Mouse (Mus musculus): ENCODE measurements around the gene Usp43. TPM values are rescaled to one million over a fixed set of nuclear protein-coding genes. Genes with fewer than 3 reads are reported as not detected.

Usp43 gene
- polyA plus RNA-seq, 1 experiment from 2014 or later, result 1.9 TPM

GRCm38 (mm10) chr11:67911074-67911473 lies 10.9 kb downstream of the Usp43 start:
- no peaks in the 10 kb centered on the region for H3K9me3 ChIP-seq (ENCODE audit: low read length)
- H3K27me3 ChIP-seq (ENCODE audit: insufficient read depth, low read length), result no peaks in the 10 kb centered on the region
- no peak overlapping the region for H3K9ac ChIP-seq (replicated peaks; ENCODE audit: low read length)
- 80% methylated on average over 5 of the region's 5 CpGs for WGBS
- no peak overlapping the region for H3K27ac ChIP-seq (ENCODE audit: low read length)
- H3K4me1 ChIP-seq (ENCODE audit: insufficient read depth, low read length), result no peaks in the 10 kb centered on the region
- no peak overlapping the region for H3K4me3 ChIP-seq (ENCODE audit: low read length)
- no peak overlapping the region for H3K4me2 ChIP-seq (replicated peaks; ENCODE audit: low read depth, low read length)
- ATAC-seq (ENCODE audit: low FRiP score, low TSS enrichment), result no peak
- H3K36me3 ChIP-seq (ENCODE audit: insufficient read depth, low read length), result no peaks in the 10 kb centered on the region

DNA sequence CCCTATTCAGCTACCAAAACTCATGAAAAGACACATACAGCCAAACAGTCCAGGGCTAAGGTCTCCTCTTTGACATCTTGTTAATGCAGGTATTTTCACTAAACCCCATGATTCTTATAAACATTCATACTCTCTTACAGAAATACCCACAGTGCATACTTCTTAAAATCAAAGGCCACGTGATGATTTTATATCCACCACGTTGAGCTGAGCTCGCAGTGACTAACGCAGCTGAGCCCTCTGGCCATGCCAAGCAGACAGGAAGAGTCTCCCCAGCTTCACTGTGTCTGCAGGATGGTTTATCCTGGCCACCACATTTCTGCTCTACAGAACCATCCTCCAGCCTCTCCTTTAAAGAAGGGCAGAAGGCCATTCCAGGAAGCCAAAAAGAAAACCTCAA lies 18.2 kb downstream of the Usp43 start:
- Histone ChIP-seq H3K9me3 (ENCODE audit: low read length) (no peaks in the 10 kb centered on the region), H3K9ac (replicated peaks; ENCODE audit: low read length) (no peak overlapping the region), H3K27ac (ENCODE audit: low read length) (no peak overlapping the region), H3K4me3 (ENCODE audit: low read length) (no peak overlapping the region), H3K4me1 (ENCODE audit: insufficient read depth, low read length) (no peaks in the 10 kb centered on the region), H3K4me2 (replicated peaks; ENCODE audit: low read depth, low read length) (no peak overlapping the region), H3K27me3 (ENCODE audit: insufficient read depth, low read length) (no peaks in the 10 kb centered on the region), H3K36me3 (ENCODE audit: insufficient read depth, low read length) (no peaks in the 10 kb centered on the region)
- ATAC-seq (ENCODE audit: low FRiP score, low TSS enrichment), result no peak
- WGBS, result 85% methylated on average over 4 of the region's 4 CpGs

DNA sequence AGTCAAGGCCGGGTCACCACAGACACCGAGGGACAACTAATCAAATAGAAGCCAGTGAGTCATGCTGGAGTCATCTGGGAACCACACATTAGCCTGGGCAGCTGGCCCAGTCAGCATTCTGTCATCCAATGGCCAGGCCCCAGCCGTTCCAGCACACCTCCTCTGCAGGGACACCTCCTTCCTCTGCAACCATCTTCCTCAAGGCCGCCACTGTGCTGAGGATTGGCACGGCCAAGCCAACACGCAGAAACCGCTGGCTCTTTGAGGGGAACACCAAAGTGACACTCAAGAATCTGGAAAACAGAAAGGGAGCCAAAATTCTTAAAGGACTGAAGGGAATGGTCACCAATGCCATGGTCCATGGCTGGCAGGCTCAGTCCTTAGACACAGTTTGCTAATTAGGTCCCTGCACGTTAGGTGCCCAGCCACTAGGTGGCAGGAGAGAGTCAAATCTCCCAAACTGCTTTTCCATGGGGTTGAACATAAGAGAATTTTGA lies 24.8 kb downstream of the Usp43 start:
- H3K4me1 ChIP-seq (ENCODE audit: insufficient read depth, low read length), result no peaks in the 10 kb centered on the region
- no peaks in the 10 kb centered on the region for H3K9me3 ChIP-seq (ENCODE audit: low read length)
- H3K9ac ChIP-seq (replicated peaks; ENCODE audit: low read length), result no peak overlapping the region
- H3K27me3 ChIP-seq (ENCODE audit: insufficient read depth, low read length), result no peaks in the 10 kb centered on the region
- no peak overlapping the region for H3K27ac ChIP-seq (ENCODE audit: low read length)
- WGBS, result 57% methylated on average over 8 of the region's 8 CpGs
- 0 out of 2 replicates have a peak, but pooled peaks have one; percentile 31 for ATAC-seq (ENCODE audit: low FRiP score, low TSS enrichment)
- no peak overlapping the region for H3K4me2 ChIP-seq (replicated peaks; ENCODE audit: low read depth, low read length)
- no peaks in the 10 kb centered on the region for H3K36me3 ChIP-seq (ENCODE audit: insufficient read depth, low read length)
- H3K4me3 ChIP-seq (ENCODE audit: low read length), result no peak overlapping the region

- H3K9me3 ChIP-seq (ENCODE audit: low read length), result no peaks in the 10 kb centered on the region
- 82% methylated on average over 7 of the region's 7 CpGs for WGBS
- H3K4me3 ChIP-seq (ENCODE audit: low read length), result no peak overlapping the region
- H3K36me3 ChIP-seq (ENCODE audit: insufficient read depth, low read length), result no peaks in the 10 kb centered on the region
- H3K27ac ChIP-seq (ENCODE audit: low read length), result no peak overlapping the region
- H3K9ac ChIP-seq (replicated peaks; ENCODE audit: low read length), result no peak overlapping the region
- H3K4me2 ChIP-seq (replicated peaks; ENCODE audit: low read depth, low read length), result no peak overlapping the region
- no peaks in the 10 kb centered on the region for H3K27me3 ChIP-seq (ENCODE audit: insufficient read depth, low read length)
- H3K4me1 ChIP-seq (ENCODE audit: insufficient read depth, low read length), result no peaks in the 10 kb centered on the region
- ATAC-seq (ENCODE audit: low FRiP score, low TSS enrichment), result no peak
Measured at GRCm38 (mm10) chr11:67895641-67896040, 26.3 kb downstream of the Usp43 start.

GRCm38 (mm10) chr11:67888521-67888920 lies 33.4 kb downstream of the Usp43 start:
- H3K36me3 ChIP-seq (ENCODE audit: insufficient read depth, low read length), result peaks cover 9% of the 10 kb centered on the region; the same call in 1 of the 2 replicates
- no peak for ATAC-seq (ENCODE audit: low FRiP score, low TSS enrichment)
- H3K4me2 ChIP-seq (replicated peaks; ENCODE audit: low read depth, low read length), result no peak overlapping the region
- no peak overlapping the region for H3K4me3 ChIP-seq (ENCODE audit: low read length)
- no peak overlapping the region for H3K9ac ChIP-seq (replicated peaks; ENCODE audit: low read length)
- H3K27me3 ChIP-seq (ENCODE audit: insufficient read depth, low read length), result no peaks in the 10 kb centered on the region
- H3K9me3 ChIP-seq (ENCODE audit: low read length), result 0 out of 2 replicates have a peak, but pooled peaks cover 4% of the 10 kb centered on the region
- WGBS, result 86% methylated on average over 5 of the region's 5 CpGs
- no peaks in the 10 kb centered on the region for H3K4me1 ChIP-seq (ENCODE audit: insufficient read depth, low read length)
- H3K27ac ChIP-seq (ENCODE audit: low read length), result no peak overlapping the region

DNA sequence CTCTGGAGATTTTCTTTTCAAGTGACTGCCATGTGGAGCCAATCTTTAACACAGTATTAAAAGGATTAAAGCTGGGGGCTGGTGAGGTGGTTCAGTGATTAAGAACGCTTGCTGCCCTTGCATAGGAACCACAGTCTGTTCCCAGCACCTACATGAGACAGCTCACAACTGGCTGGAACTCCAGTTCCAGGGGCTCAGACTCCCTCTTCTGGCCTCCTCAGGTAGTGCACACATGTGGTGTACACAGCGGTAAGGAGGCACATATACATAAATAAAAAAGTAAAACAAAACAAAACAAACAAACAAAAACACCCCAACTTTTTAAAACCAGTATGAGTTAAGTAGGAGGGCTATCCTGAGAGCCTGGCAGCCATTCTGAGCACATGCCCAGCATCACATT lies 36.0 kb downstream of the Usp43 start:
- WGBS, result 96% methylated on average over 2 of the region's 2 CpGs
- H3K36me3 ChIP-seq (ENCODE audit: insufficient read depth, low read length), result peaks cover 9% of the 10 kb centered on the region; the same call in 1 of the 2 replicates
- no peak overlapping the region for H3K4me3 ChIP-seq (ENCODE audit: low read length)
- H3K4me1 ChIP-seq (ENCODE audit: insufficient read depth, low read length), result no peaks in the 10 kb centered on the region
- ATAC-seq (ENCODE audit: low FRiP score, low TSS enrichment), result no peak
- H3K27me3 ChIP-seq (ENCODE audit: insufficient read depth, low read length), result no peaks in the 10 kb centered on the region
- H3K9me3 ChIP-seq (ENCODE audit: low read length), result 0 out of 2 replicates have a peak, but pooled peaks cover 4% of the 10 kb centered on the region
- H3K9ac ChIP-seq (replicated peaks; ENCODE audit: low read length), result no peak overlapping the region
- no peak overlapping the region for H3K27ac ChIP-seq (ENCODE audit: low read length)
- no peak overlapping the region for H3K4me2 ChIP-seq (replicated peaks; ENCODE audit: low read depth, low read length)

DNA sequence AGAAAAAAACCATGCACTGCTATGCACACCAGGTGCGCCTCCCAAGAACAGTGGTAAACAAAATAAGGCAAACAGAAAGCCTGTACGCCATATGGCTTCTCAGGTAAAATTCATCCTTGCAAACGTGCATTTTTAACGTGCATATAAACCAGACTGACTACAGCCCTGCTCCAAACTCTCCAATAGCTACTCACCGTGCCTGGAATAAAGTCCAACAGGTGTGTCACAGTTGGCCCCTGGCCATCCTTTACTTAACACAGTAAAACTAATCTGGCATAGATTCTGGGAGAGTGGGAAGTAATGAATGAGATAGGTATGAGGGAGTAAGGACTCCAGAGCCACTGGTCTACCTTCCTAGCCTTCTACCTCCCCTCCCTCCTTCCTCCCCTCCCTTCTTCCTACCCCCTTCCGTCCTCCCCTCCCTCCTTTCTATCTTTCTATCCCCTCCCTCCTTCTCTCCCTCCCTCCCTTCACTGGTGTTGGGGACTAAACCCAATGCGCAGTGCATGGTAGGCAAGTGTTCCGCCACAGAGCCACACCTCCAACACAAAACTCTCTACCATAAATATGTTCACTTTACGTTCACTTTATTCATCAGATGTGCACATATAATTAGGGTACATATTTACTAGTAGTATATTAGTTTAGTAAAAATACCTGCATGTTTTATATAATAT lies 56.3 kb downstream of the Usp43 start:
- WGBS, result 89% methylated on average over 9 of the region's 9 CpGs
- H3K4me3 ChIP-seq (ENCODE audit: low read length), result no peak overlapping the region
- ATAC-seq (ENCODE audit: low FRiP score, low TSS enrichment), result no peak
- H3K4me1 ChIP-seq (ENCODE audit: insufficient read depth, low read length), result peaks cover 12% of the 10 kb centered on the region
- H3K36me3 ChIP-seq (ENCODE audit: insufficient read depth, low read length), result no peaks in the 10 kb centered on the region
- no peak overlapping the region for H3K4me2 ChIP-seq (replicated peaks; ENCODE audit: low read depth, low read length)
- H3K9me3 ChIP-seq (ENCODE audit: low read length), result no peaks in the 10 kb centered on the region
- H3K27ac ChIP-seq (ENCODE audit: low read length), result no peak overlapping the region
- H3K9ac ChIP-seq (replicated peaks; ENCODE audit: low read length), result no peak overlapping the region
- H3K27me3 ChIP-seq (ENCODE audit: insufficient read depth, low read length), result no peaks in the 10 kb centered on the region

- Histone ChIP-seq H3K27me3 (ENCODE audit: insufficient read depth, low read length) (no peaks in the 10 kb centered on the region), H3K9ac (replicated peaks; ENCODE audit: low read length) (no peak overlapping the region), H3K4me1 (ENCODE audit: insufficient read depth, low read length) (peaks cover 13% of the 10 kb centered on the region), H3K4me3 (ENCODE audit: low read length) (no peak overlapping the region), H3K9me3 (ENCODE audit: low read length) (no peaks in the 10 kb centered on the region), H3K36me3 (ENCODE audit: insufficient read depth, low read length) (no peaks in the 10 kb centered on the region), H3K4me2 (replicated peaks; ENCODE audit: low read depth, low read length) (no peak overlapping the region), H3K27ac (ENCODE audit: low read length) (no peak overlapping the region)
- 69% methylated on average over 5 of the region's 5 CpGs for WGBS
- no peak for ATAC-seq (ENCODE audit: low FRiP score, low TSS enrichment)
Measured at GRCm38 (mm10) chr11:67865100-67865499, 56.9 kb downstream of the Usp43 start.

- 10% methylated on average over 7 of the region's 7 CpGs for WGBS
- Histone ChIP-seq H3K36me3 (ENCODE audit: insufficient read depth, low read length) (no peaks in the 10 kb centered on the region), H3K9me3 (ENCODE audit: low read length) (no peaks in the 10 kb centered on the region), H3K4me1 (ENCODE audit: insufficient read depth, low read length) (peaks cover 13% of the 10 kb centered on the region), H3K27ac (ENCODE audit: low read length) (0 out of 2 replicates have a peak overlapping the region, but pooled peaks have one; percentile 2), H3K4me3 (ENCODE audit: low read length) (no peak overlapping the region), H3K9ac (replicated peaks; ENCODE audit: low read length) (no peak overlapping the region), H3K4me2 (replicated peaks; ENCODE audit: low read depth, low read length) (no peak overlapping the region), H3K27me3 (ENCODE audit: insufficient read depth, low read length) (no peaks in the 10 kb centered on the region)
- ATAC-seq (ENCODE audit: low FRiP score, low TSS enrichment), result no peak
Measured at GRCm38 (mm10) chr11:67861399-67861838, 60.5 kb downstream of the Usp43 start.

DNA sequence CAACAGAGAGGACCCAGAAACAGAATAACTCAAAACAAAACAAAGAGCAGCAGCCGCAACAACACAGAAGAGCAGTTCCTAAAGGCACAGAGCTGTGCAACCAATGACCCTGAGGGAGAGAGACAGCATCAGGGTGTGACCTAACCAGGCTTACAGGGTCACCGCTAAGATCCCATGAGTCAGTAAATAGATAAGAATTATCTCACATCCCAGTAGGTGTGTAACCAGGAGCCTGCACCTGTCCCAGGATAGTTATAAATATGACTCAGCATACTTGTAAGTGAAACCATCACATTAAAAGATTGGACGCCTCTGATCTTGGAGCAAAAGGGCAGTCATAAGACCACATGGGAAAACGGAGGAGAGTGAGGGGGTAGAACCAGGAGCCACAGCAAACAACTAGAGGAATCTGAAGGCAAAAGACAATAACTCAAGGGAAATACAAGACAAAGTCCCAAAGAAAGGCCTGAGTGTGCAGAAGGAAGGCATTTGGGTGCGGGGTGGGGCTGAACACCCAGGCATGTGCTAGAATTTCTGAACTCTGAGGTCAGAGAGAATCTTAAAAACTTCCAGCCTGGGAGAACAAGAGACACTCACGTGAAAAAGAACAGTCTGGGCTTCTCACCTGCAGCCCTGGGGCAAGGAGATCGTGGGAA lies 61.1 kb downstream of the Usp43 start:
- H3K4me2 ChIP-seq (replicated peaks; ENCODE audit: low read depth, low read length), result no peak overlapping the region
- no peaks in the 10 kb centered on the region for H3K27me3 ChIP-seq (ENCODE audit: insufficient read depth, low read length)
- no peaks in the 10 kb centered on the region for H3K9me3 ChIP-seq (ENCODE audit: low read length)
- no peak overlapping the region for H3K4me3 ChIP-seq (ENCODE audit: low read length)
- H3K36me3 ChIP-seq (ENCODE audit: insufficient read depth, low read length), result no peaks in the 10 kb centered on the region
- 53% methylated on average over 7 of the region's 7 CpGs for WGBS
- no peak overlapping the region for H3K27ac ChIP-seq (ENCODE audit: low read length)
- peaks cover 13% of the 10 kb centered on the region for H3K4me1 ChIP-seq (ENCODE audit: insufficient read depth, low read length)
- no peak for ATAC-seq (ENCODE audit: low FRiP score, low TSS enrichment)
- no peak overlapping the region for H3K9ac ChIP-seq (replicated peaks; ENCODE audit: low read length)

Data from kidney, embryonic 16.5 days (tissue).